Mouse (Mus musculus): ENCODE results near the gene Cyp4f16. TPM values are rescaled to one million over a fixed set of nuclear protein-coding genes. Genes with fewer than 3 reads are reported as not detected.
A peak's percentile ranks its signal among the peaks of the same experiment; 100 is the strongest.
"Not testable (repeated sequence)": the region's sequence is repeated elsewhere in the genome, so short reads cannot be mapped to it uniquely, and the experiment has no call there.

Gene Cyp4f16
- polyA plus RNA-seq, 1 experiment from 2014 or later: 4.5 TPM

DNA sequence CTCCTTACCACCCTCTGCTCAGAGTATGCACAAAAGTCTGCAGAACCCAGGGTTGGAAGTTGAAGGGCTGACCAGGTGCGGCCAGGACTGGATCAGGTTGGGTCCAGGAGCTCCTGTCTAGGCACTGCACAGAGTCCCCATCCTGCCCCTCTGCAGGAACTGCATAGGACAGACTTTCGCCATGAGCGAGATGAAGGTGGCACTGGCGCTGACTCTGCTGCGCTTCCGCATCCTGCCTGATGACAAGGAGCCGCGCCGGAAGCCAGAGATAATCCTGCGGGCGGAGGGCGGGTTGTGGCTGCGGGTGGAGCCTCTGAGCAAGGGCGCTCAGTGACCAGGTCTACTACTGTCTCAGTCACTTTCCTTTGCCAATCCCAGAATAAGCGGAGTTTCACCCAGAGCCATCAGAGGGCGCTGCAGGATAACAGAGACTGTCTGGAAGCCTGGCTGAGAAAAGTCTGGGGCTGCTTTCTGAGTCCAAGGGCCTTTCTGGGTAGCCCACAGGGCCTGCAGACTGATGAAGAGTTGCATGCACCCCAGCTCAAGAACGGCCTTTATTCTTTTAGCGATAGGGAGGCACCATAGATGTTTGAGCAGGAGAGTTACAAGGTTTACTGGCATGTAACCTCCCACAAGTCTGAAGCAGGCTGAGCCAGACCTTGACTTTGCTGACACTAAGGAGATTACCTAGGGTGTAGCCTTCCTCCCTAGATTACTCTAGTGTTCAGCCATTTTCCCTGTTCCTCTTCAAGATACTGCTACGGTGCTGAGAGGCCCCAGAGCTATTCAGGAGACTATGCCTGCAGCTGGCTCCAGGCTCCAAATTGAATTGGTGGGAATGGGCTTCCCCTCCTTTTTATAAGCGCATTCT is 14.8 kb downstream of the Cyp4f16 start:
- H3K9me3 ChIP-seq (replicated peaks): no peaks in the 10 kb centered on the region
- no peak overlapping the region for H3K9ac ChIP-seq
- ATAC-seq (ENCODE audit: insufficient read depth): peak; percentile 64
- peak overlapping the region; percentile 58 for H3K4me2 ChIP-seq
- WGBS (ENCODE audit: insufficient replicate concordance): 13% methylated on average over 20 of the region's 20 CpGs
- H3K4me3 ChIP-seq (replicated peaks): peak overlapping the region; percentile 40
- H3K27ac ChIP-seq (replicated peaks): no peak overlapping the region
- no peaks in the 10 kb centered on the region for H3K36me3 ChIP-seq (replicated peaks)
- H3K27me3 ChIP-seq: no peaks in the 10 kb centered on the region
- peaks cover 5% of the 10 kb centered on the region; the same call in 1 of the 2 replicates for H3K4me1 ChIP-seq (replicated peaks)

DNA sequence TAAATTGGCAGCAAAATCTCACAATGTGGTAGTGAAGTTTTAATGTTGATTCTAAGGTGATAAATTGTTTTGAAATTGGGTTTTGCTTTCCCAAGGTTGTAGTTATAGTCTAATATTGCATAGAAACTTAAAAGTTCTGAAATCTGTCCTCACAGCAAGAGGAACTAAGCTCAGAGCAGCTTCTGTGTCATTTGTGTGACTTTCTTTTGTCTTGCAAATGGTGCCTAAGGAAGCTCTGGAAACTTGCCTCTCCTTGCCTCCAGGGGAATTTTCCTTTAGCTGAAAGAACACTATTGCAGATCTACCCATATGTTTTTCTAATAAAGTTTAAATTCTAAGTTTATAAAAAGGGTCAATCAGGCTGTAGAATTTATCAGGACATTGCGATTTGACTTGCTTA is 16.7 kb downstream of the Cyp4f16 start:
- not testable (repeated sequence) for H3K4me3 ChIP-seq (replicated peaks); H3K9me3 ChIP-seq (replicated peaks); H3K4me1 ChIP-seq (replicated peaks); H3K4me2 ChIP-seq; H3K9ac ChIP-seq; H3K27ac ChIP-seq (replicated peaks); H3K27me3 ChIP-seq; ATAC-seq (ENCODE audit: insufficient read depth); H3K36me3 ChIP-seq (replicated peaks)
- WGBS (ENCODE audit: insufficient replicate concordance): 39% methylated on average over 1 of the region's 1 CpGs

DNA sequence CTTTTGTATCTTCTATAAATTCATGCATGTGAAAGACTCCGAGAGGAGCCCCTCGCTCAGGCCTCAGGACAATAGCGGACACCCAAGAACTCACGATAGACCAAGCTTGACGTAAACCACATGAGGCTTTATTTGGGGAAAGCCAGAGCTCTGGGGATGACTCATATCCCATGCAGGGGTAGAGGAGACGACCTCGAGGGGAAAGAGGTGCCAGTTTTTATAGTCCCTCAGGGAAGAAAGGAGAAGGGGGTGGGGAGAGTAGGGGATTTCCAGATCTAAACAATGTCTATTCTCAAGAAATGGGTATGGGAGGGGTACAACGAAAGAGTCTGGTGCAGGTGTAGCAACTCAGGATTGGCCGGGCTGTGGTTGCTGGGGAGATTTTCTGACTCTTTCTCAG is 18.0 kb downstream of the Cyp4f16 start:
- H3K4me3 ChIP-seq (replicated peaks); ATAC-seq (ENCODE audit: insufficient read depth); H3K27ac ChIP-seq (replicated peaks); H3K27me3 ChIP-seq; H3K4me2 ChIP-seq; H3K36me3 ChIP-seq (replicated peaks); H3K9me3 ChIP-seq (replicated peaks); H3K9ac ChIP-seq; H3K4me1 ChIP-seq (replicated peaks): not testable (repeated sequence)
- WGBS (ENCODE audit: insufficient replicate concordance): 50% methylated on average over 9 of the region's 9 CpGs

DNA sequence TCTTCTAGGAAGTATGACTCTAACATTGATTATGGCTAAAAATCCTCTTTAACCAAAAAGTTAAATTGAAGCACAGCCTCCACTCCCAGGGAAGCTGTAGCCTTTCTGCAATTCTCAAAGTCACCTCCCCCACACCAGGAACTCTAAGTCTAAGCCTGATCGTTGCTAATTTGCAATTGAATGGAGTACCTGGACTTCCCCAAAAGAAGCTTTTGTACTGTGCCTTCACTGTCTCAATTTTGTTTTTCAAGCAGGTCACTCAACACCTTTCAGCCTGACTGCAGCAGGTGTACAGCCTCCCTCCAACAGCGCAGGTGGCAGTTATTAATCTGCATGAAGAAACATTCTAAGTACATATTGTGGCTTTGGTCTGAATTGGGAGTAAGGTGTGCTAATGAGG is 26.9 kb downstream of the Cyp4f16 start:
- H3K27ac ChIP-seq (replicated peaks); ATAC-seq (ENCODE audit: insufficient read depth); H3K9me3 ChIP-seq (replicated peaks); H3K4me3 ChIP-seq (replicated peaks); H3K9ac ChIP-seq; H3K36me3 ChIP-seq (replicated peaks); H3K27me3 ChIP-seq; H3K4me2 ChIP-seq; H3K4me1 ChIP-seq (replicated peaks): not testable (repeated sequence)
- WGBS (ENCODE audit: insufficient replicate concordance): 59% methylated on average over 2 of the region's 2 CpGs

DNA sequence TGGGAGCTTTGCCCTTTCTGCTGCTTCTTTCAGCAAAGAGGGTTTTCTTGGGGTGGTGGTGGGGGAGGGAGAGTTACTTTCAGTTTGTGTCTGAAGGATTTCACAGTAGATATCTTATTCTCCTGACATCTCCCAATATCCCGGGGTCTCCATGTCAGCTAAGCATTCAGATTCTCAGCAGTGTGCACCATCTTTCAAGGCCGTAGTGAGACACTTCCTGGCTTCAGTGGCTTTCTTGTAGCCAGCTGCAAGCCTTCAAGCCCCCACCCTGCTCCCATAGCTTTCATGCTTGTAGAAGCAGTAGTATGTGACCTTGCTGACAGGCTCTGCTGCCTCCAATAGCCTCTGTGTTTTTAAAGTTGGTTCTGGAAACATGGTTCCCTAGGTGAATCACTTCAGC is 36.9 kb downstream of the Cyp4f16 start:
- WGBS (ENCODE audit: insufficient replicate concordance): 55% methylated on average over 2 of the region's 2 CpGs
- H3K4me3 ChIP-seq (replicated peaks); ATAC-seq (ENCODE audit: insufficient read depth); H3K9ac ChIP-seq; H3K36me3 ChIP-seq (replicated peaks); H3K4me1 ChIP-seq (replicated peaks); H3K27me3 ChIP-seq; H3K27ac ChIP-seq (replicated peaks); H3K9me3 ChIP-seq (replicated peaks); H3K4me2 ChIP-seq: not testable (repeated sequence)

DNA sequence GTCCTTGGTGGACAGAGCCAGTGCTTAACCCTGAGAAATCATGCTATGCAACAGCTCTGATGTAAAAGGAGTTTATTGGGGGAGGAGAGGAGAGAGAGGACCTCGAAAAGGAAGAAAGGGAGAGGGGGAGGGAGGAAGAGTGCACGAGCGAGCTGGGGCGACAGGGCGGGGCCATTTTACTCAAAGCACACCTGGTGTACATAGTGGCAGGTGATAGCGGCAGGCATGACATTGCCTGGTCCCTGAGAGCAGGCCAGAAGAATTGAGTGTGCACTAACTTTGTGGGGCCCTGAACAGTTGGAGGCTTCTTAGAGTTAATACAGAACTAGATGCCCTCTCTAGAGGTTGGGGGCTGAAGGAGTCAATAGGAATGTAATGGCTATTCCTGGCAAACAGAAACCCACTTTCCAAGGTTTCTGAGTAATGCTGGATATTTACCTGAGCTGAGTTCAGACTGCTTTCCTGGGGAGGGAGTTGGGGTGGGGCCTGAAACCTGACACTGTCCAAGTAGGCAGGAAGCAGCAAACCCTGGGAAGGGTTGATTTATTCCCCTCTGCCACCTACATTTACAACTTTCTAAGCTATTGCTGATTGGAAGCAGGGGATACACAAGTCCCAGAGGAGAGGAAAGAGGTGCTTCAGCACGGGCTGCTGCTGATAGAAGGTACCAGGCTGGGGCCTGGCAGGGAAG is 41.3 kb downstream of the Cyp4f16 start:
- 44% methylated on average over 7 of the region's 7 CpGs for WGBS (ENCODE audit: insufficient replicate concordance)
- no peak overlapping the region for H3K27ac ChIP-seq (replicated peaks)
- no peaks in the 10 kb centered on the region for H3K4me1 ChIP-seq (replicated peaks)
- no peak for ATAC-seq (ENCODE audit: insufficient read depth)
- H3K36me3 ChIP-seq (replicated peaks): no peaks in the 10 kb centered on the region
- no peak overlapping the region for H3K9ac ChIP-seq
- H3K4me2 ChIP-seq: no peak overlapping the region
- no peaks in the 10 kb centered on the region for H3K9me3 ChIP-seq (replicated peaks)
- no peak overlapping the region for H3K4me3 ChIP-seq (replicated peaks)
- no peaks in the 10 kb centered on the region for H3K27me3 ChIP-seq

DNA sequence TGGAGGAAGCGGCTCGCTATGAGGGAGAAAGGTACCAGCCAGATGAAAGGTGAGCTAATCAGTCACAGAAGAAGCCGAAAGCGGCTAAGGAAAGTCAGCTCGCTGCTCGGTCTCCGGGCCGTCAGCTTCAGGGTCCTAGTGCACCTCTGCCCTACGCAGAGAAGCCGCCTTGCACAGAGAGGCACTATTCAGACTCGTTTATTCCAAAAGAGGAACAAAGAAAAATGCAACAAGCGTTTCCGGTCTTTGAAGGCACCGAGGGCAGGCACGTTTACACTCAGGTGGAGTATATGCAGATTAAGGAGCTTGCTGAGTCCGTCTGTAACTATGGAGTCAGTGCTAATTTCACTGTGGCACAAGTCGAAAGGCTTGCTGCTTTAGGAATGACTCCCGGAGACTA is 60.1 kb downstream of the Cyp4f16 start:
- Histone ChIP-seq H3K36me3 (replicated peaks) (no peaks in the 10 kb centered on the region), H3K4me2 (no peak overlapping the region), H3K27me3 (no peaks in the 10 kb centered on the region), H3K9ac (no peak overlapping the region), H3K27ac (replicated peaks) (no peak overlapping the region), H3K9me3 (replicated peaks) (no peaks in the 10 kb centered on the region), H3K4me3 (replicated peaks) (no peak overlapping the region), H3K4me1 (replicated peaks) (no peaks in the 10 kb centered on the region)
- 75% methylated on average over 18 of the region's 18 CpGs for WGBS (ENCODE audit: insufficient replicate concordance)
- ATAC-seq (ENCODE audit: insufficient read depth): no peak

Other genes with a start within 250 kb of the Cyp4f16 start
- gene Akap8, start 215.3 kb upstream of the Cyp4f16 start, polyA plus RNA-seq (2015; fragmentation: Nextera tagmentation; extraction: Ambion mirVana): 29.1 and 32.3 TPM in 2 replicates
- gene Akap8l, start 186.0 kb upstream of the Cyp4f16 start, polyA plus RNA-seq (2015; fragmentation: Nextera tagmentation; extraction: Ambion mirVana): 36.1 and 39.1 TPM in 2 replicates
- gene Wiz, start 147.1 kb upstream of the Cyp4f16 start, polyA plus RNA-seq (2015; fragmentation: Nextera tagmentation; extraction: Ambion mirVana): 6.2 and 6.7 TPM in 2 replicates
- gene Rasal3, start 133.0 kb upstream of the Cyp4f16 start, polyA plus RNA-seq (2015; fragmentation: Nextera tagmentation; extraction: Ambion mirVana): 2.4 and 4.0 TPM in 2 replicates
- gene Pglyrp2, start 112.4 kb upstream of the Cyp4f16 start, polyA plus RNA-seq (2015; fragmentation: Nextera tagmentation; extraction: Ambion mirVana): 7.2 and 9.2 TPM in 2 replicates
- gene Cyp4f39, start 83.8 kb upstream of the Cyp4f16 start, polyA plus RNA-seq (2015; fragmentation: Nextera tagmentation; extraction: Ambion mirVana): 0.52 and 0.83 TPM in 2 replicates
- 0.64 and 0.85 TPM in 2 replicates for gene Cyp4f17, start 30.5 kb upstream of the Cyp4f16 start, polyA plus RNA-seq (2015; fragmentation: Nextera tagmentation; extraction: Ambion mirVana)
- not detected in 2 replicates for gene Cyp4f37, start 84.8 kb downstream of the Cyp4f16 start, polyA plus RNA-seq (2015; fragmentation: Nextera tagmentation; extraction: Ambion mirVana)
- gene Cyp4f40, start 122.3 kb downstream of the Cyp4f16 start, polyA plus RNA-seq (2015; fragmentation: Nextera tagmentation; extraction: Ambion mirVana): not detected in 2 replicates
- 6.5 and 7.5 TPM in 2 replicates for gene Cyp4f15, start 149.1 kb downstream of the Cyp4f16 start, polyA plus RNA-seq (2015; fragmentation: Nextera tagmentation; extraction: Ambion mirVana)

All from liver, embryonic 15.5 days (tissue).